Mouse (Mus musculus) liver, adult 2 months (tissue): ENCODE measurements around the gene Pank1. TPM values are rescaled to one million over a fixed set of nuclear protein-coding genes. Genes with fewer than 3 reads are reported as not detected.
A peak's percentile ranks its signal among the peaks of the same experiment; 100 is the strongest.

Experiments used
- DNase-seq: peaks from one replicate; pipeline ENCODE4 v3.0.0-alpha.2; 2011; ENCODE audit warnings: low read depth, low spot score; ENCODE audit errors: extremely low read depth
- H3K27ac ChIP-seq: fragments of 200-500 bp; replicated peaks from 2 replicates; pipeline ENCODE4 v1.5.1; 2012; ENCODE audit warnings: low read depth, mild to moderate bottlenecking, control low read depth, inconsistent platforms, low read length; ENCODE audit not compliant: insufficient read depth
- H3K27me3 ChIP-seq: fragments of 200-500 bp; 2 replicates; pipeline ENCODE4 v1.6.1; 2012; ENCODE audit warnings: mild to moderate bottlenecking, moderate library complexity, low read length, inconsistent platforms; ENCODE audit not compliant: control insufficient read depth, insufficient read depth
- H3K36me3 ChIP-seq: fragments of 200-500 bp; 2 replicates; pipeline ENCODE4 v1.6.1; 2012; ENCODE audit warnings: low read length, inconsistent platforms; ENCODE audit not compliant: control insufficient read depth, insufficient read depth
- H3K4me1 ChIP-seq: fragments of 200-500 bp; 2 replicates; pipeline ENCODE4 v1.6.1; 2011; ENCODE audit warnings: low read length; ENCODE audit not compliant: control insufficient read depth, insufficient read depth
- H3K4me3 ChIP-seq: fragments of 200-500 bp; 2 replicates; pipeline ENCODE4 v1.5.1; 2011; ENCODE audit warnings: low read depth, mild to moderate bottlenecking, control low read depth, low read length, moderate library complexity; ENCODE audit not compliant: insufficient read depth
- H3K79me2 ChIP-seq: fragments of 200-500 bp; 2 replicates; pipeline ENCODE4 v1.6.1; 2012; ENCODE audit warnings: inconsistent platforms, mild to moderate bottlenecking, low read length, moderate library complexity; ENCODE audit not compliant: control insufficient read depth, insufficient read depth
- H3K9ac ChIP-seq: fragments of 200-500 bp; 2 replicates; pipeline ENCODE4 v1.6.1; 2012; ENCODE audit warnings: low read depth, mild to moderate bottlenecking, control low read depth, inconsistent platforms, low read length
- CTCF ChIP-seq: fragments of 200-500 bp; IDR thresholded peaks from 2 replicates; pipeline ENCODE4 v1.5.1; 2011; ENCODE audit warnings: low read depth, low read length, control low read depth
- POLR2A ChIP-seq: fragments of 200-500 bp; IDR thresholded peaks from 2 replicates; pipeline ENCODE4 v1.6.1; 2011; ENCODE audit warnings: low read length, control low read depth; ENCODE audit not compliant: insufficient read depth; ENCODE audit errors: extremely low read depth
- WGBS: fragments of 180-500 bp; shearing (Covaris S2); methylation state at CpG from one replicate; pipeline ENCODE4 v1.1.7; 2018; 5-methylcytosine and 5-hydroxymethylcytosine counted together
- polyA plus RNA-seq: library from polyadenylated mRNA; depleted of rRNA; stranded (reverse); fragments of >200 nt; gene quantifications from 2 replicates; pipeline ENCODE4 v1.2.3, GENCODE M21; 2012; rRNA removed
- total RNA-seq: library from RNA; depleted of rRNA; stranded (reverse); fragments of >200 nt; gene quantifications from 2 replicates; pipeline ENCODE4 v1.2.3, GENCODE M21; 2014; rRNA removed

Pank1 gene
- total RNA-seq (196 and 259 TPM in 2 replicates), polyA plus RNA-seq (14.1 and 18.8 TPM in 2 replicates)

DNA sequence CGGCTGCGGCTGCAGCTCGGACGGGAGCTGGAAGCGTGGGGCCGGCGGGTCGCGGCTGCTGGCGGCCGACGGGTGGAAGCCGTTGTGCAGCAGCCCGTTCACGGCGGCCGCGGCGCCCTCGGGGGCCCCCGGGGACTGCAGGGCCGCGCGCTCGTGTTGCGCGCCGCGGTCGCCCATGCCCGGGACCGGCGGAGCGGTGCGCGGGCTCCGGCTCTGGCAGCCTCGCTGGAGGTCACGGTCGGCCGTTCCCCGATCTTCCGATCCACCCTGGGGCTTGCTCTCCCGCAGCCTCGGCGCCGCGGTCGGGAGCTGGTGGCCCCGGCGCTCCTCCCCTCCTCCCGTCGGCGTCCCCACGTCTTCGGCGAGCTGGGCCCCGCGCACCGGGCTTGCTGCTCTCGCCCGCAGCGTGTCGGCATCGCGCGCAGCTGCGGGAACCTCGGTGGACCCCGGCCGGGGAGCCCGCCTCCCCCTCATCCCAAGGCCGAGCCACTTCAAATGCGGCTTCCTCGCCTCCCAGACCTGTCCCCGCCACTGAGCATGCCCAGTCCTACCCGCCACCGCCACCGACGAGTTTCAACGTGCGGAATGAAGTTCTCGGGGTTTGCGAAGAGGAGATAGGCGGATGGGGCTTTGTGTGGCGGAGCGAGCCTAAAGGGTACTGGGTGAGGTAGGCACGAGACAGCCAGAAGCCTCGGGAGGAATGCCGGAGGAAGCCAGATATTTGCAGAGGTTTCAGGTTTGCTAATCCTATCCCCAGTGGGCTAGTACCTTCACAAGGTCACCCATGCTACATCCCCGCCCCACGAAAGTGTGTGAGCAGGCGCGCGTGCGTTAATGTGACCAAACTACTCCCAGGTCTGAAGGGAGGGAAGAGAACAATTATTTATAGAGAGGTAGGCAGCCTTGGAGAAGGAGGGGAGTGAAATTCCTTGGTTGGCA lies at the start of gene Pank1:
Gene Pank1, minus strand, starts transcription at position 853 of the 939 bp plus-strand sequence.
- peak; percentile 73 for DNase-seq
- peak within 1 kb of the TSS; percentile 72 for H3K4me3 ChIP-seq
- H3K4me1 ChIP-seq: peaks cover 31% of the 10 kb centered on the region
- no peaks in the 10 kb centered on the region for H3K36me3 ChIP-seq
- H3K79me2 ChIP-seq: peaks cover 15% of the 10 kb centered on the region; the same call in 1 of the 2 replicates
- H3K27ac ChIP-seq: peak within 1 kb of the TSS; percentile 96
- no peak for TF ChIP-seq CTCF
- TF ChIP-seq POLR2A: 0 out of 2 replicates have a peak, but pooled peaks have one; percentile 44
- H3K27me3 ChIP-seq: no peaks in the 10 kb centered on the region
- H3K9ac ChIP-seq: peak within 1 kb of the TSS; percentile 99
- under 1% methylated on average over 85 of the region's 96 CpGs for WGBS

DNA sequence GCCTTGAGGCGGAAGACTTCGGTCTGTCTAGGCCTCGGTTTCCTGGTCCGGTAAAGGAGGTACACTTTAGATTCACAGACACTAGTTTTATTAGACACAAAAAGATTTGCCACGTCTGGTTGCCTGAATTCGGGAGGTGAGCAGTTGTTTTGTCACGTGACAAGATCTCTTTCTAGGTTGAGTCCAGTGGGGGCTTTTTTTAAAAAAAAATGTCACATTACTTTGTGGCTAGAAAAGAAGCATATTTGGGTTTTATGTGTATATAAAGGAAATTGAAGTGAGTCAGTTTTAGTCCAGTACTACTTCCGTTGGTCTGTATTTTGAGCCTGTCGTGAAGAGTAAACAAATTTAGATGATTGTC lies 43.3 kb upstream of the Pank1 start:
- WGBS: 0% methylated on average over 9 of the region's 9 CpGs
- no peak overlapping the region for H3K27ac ChIP-seq

DNA sequence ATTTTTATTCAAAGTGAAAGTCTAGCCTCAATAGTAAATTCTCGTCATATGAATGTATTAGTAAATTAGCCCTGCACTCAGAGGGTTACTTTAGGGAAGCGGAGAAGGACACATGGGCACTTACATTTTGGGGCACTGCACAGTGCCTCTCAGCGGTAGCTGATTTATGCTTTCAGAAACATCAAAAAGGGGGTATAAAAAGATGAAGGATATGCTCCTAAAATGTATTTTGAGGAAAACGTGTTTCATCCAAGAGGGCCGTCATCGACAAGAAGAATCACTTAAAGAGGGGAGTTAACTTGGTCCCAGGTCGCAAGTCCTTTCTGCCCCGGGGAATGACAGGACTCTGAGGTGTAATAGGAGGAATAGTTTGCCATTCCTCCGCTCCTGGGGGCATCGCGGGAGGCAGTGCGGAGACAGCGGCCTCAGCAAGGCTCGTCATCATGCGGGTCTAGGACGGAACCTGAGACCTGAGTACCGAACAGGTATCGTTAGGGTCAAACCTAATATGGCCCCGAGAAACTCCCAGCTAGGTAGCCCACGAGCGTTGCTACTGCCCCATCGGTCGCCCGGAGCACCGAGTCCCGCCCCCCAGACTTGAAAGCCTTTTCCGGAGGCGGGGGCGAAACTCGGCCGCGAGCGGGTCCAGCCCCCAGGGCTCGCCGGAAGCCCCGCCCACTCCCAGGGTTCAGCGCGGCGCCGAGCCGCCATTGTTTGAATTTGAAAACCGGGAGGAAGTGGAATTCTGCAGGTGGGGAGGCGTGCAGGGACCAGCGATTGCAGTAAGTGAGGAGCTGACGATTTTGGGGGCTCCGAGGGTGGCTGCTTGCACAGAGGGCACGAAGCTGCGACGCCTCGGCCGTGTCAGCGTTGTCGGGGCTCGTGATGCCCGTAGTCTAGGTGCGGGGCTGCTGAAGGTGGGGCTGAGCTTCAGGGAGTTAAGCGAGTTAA lies 42.7 kb upstream of the Pank1 start, which contains the start of gene Kif20b:
Gene Kif20b, plus strand, starts transcription at position 710 of the 951 bp plus-strand sequence.
- H3K4me3 ChIP-seq: peak within 1 kb of the TSS; percentile 65
- no peaks in the 10 kb centered on the region for H3K36me3 ChIP-seq
- peaks cover 1% of the 10 kb centered on the region; the same call in 1 of the 2 replicates for H3K4me1 ChIP-seq
- peak; percentile 69 for DNase-seq
- H3K27ac ChIP-seq: peak within 1 kb of the TSS; percentile 54
- peak within 1 kb of the TSS; percentile 66 for H3K9ac ChIP-seq
- TF ChIP-seq CTCF: no peak
- peak; percentile 61; the same call in 1 of the 2 replicates for TF ChIP-seq POLR2A
- no peaks in the 10 kb centered on the region; the same call in 1 of the 2 replicates for H3K79me2 ChIP-seq
- H3K27me3 ChIP-seq: no peaks in the 10 kb centered on the region
- WGBS: under 1% methylated on average over 57 of the region's 57 CpGs

More for the DNA sequence above, 43.3 kb upstream of the Pank1 start:
- Histone ChIP-seq H3K9ac (peak overlapping the region; percentile 66), H3K27me3 (no peaks in the 10 kb centered on the region), H3K4me1 (peaks cover 1% of the 10 kb centered on the region; the same call in 1 of the 2 replicates), H3K4me3 (peak overlapping the region; percentile 65), H3K79me2 (no peaks in the 10 kb centered on the region; the same call in 1 of the 2 replicates), H3K36me3 (no peaks in the 10 kb centered on the region)
- TF ChIP-seq POLR2A (no peak), CTCF (no peak)
- no peak for DNase-seq

DNA sequence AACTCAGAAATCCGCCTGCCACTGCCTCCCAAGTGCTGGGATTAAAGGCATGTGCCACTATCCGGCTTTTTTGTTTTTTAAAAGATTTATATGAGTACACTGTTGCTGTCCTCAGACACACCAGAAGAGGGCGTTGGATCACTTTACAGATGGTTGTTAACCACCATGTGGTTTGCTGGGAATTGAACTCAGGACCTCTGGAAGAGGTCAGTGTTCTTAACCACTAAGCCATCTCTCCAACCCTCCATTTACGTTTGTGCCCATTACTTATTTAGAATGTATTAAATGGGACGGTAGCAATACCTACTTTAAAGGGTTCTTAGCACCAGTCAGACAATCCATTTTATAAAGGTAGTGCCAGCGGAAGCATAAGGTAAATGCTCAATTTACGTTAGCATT lies 42.0 kb upstream of the Pank1 start:
- Histone ChIP-seq H3K9ac (no peak overlapping the region), H3K27ac (no peak overlapping the region), H3K4me3 (peak overlapping the region; percentile 65; the same call in 1 of the 2 replicates), H3K4me1 (peaks cover 1% of the 10 kb centered on the region; the same call in 1 of the 2 replicates), H3K79me2 (no peaks in the 10 kb centered on the region; the same call in 1 of the 2 replicates), H3K36me3 (no peaks in the 10 kb centered on the region), H3K27me3 (no peaks in the 10 kb centered on the region)
- WGBS: 27% methylated on average over 7 of the region's 7 CpGs
- no peak for DNase-seq
- no peak for TF ChIP-seq POLR2A
- TF ChIP-seq CTCF: no peak

DNA sequence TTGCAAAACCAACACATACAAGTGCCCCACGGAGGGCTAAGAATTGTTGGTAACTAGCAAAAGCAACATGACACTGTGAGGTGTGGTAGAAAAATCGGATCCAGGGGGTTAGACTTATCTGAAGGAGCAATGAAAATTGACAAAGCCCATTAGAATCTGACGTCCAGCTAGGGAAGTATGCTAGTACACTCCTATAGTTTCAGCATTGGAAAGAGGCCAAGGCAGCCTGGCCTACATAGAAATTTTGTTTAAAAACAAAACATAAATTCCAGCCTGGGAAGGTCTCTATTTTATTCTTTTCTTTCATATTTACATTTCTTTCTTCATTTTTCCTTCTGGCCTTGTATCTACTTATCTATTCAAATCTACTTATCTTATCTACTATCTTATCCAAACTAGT lies 41.3 kb upstream of the Pank1 start:
- Histone ChIP-seq H3K9ac (no peak overlapping the region), H3K27me3 (no peaks in the 10 kb centered on the region), H3K79me2 (no peaks in the 10 kb centered on the region; the same call in 1 of the 2 replicates), H3K4me3 (no peak overlapping the region), H3K27ac (no peak overlapping the region), H3K4me1 (peaks cover 1% of the 10 kb centered on the region; the same call in 1 of the 2 replicates), H3K36me3 (no peaks in the 10 kb centered on the region)
- no peak for DNase-seq
- WGBS: 84% methylated on average over 3 of the region's 3 CpGs
- TF ChIP-seq CTCF (no peak), POLR2A (no peak)
